9 mouse cellular contexts compared by ENCODE assay signal in the genomic region with DNA sequence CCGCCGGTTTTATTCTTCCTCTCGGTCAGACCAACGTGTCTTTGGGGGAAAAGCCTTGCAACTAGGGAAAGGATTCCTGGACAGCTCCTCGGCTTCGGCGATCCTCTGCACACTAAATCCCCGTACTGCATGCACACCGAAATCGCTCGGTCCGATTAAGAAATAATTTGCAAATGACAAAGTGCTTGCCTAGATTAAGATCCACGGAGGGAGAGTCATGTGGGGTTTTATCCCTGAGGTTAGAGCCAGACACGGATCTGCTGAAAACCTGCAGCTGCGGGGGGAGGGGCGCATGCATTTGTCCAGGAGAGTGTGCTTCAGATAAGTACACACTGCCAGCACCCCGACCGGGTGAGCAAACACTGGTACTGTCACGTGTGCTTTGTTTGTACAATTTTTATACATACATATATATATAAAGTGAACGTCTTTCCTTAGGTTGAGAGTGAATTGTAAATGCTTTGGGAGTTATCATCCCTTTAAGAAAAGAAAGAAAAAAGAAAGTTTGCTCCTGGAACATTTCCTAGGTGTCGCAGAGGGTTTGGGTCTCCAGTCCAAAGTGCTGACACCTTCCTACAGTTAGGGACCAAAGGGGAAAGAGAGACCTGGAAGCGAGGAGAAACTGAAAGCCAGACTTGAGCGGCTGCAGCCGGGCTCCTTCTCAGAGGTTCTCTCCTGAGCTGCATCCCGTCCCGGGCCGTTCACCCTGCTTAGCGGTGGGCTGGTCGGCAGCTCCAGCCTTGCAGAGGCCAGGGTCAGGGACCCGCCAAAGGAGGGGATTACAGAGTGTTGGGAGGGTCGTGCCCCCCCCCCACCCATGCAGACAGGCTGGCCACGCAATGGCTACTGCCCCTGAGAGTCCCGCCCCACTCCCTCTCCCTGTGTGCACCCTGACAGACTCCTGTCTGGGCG. TPM values are rescaled to one million over a fixed set of nuclear protein-coding genes. Genes with fewer than 3 reads are reported as not detected.
DNase-seq lines count a peak whose midpoint lies in the region; ATAC-seq and TF ChIP-seq lines count a peak whose summit lies in the region.
"Had no signal": no experiment of that assay in that cellular context is flagged by ENCODE, and none has a peak within 500 bp of the region (broad histone marks: within the 10 kb centered on the region; RNA-seq: fewer than 3 reads in every experiment).

No protein-coding gene starts in this region.

- no peak for TF ChIP-seq CTCF in midbrain, postnatal 0 days (IDR thresholded peaks at IDR 0.05)

- no peaks in the 10 kb centered on the region for H3K9me3 ChIP-seq in kidney, embryonic 14.5 days (ENCODE audit: control insufficient read depth, low read length)
- H3K9me3 ChIP-seq in embryonic facial prominence, embryonic 10.5 days: no peaks in the 10 kb centered on the region
- H3K9me3 ChIP-seq in intestine, embryonic 14.5 days (ENCODE audit: control insufficient read depth, low read length): no peaks in the 10 kb centered on the region
- no peaks in the 10 kb centered on the region for H3K9me3 ChIP-seq in midbrain, postnatal 0 days (ENCODE audit: low read length)

- peak overlapping the region; percentile 22 for H3K4me3 ChIP-seq in kidney, embryonic 14.5 days (ENCODE audit: low read length)
- H3K4me3 ChIP-seq in embryonic facial prominence, embryonic 10.5 days: peak overlapping the region; percentile 54
- H3K4me3 ChIP-seq in intestine, embryonic 14.5 days (ENCODE audit: low read depth, low read length): 0 out of 2 replicates have a peak overlapping the region, but pooled peaks have one; percentile 16
- peak overlapping the region; percentile 32 for H3K4me3 ChIP-seq in midbrain, postnatal 0 days (ENCODE audit: low read depth, low read length)

- under 1% methylated on average over 33 of the region's 34 CpGs for WGBS in kidney, embryonic 14.5 days
- WGBS in embryonic facial prominence, embryonic 10.5 days: under 1% methylated on average over 34 of the region's 34 CpGs
- WGBS in intestine, embryonic 14.5 days: 1% methylated on average over 34 of the region's 34 CpGs
- WGBS in midbrain, postnatal 0 days: under 1% methylated on average over 34 of the region's 34 CpGs

- no peak overlapping the region for H3K27ac ChIP-seq in kidney, embryonic 14.5 days (ENCODE audit: low read depth, low read length)
- peak overlapping the region; percentile 44; the same call in 1 of the 2 replicates for H3K27ac ChIP-seq in embryonic facial prominence, embryonic 10.5 days (replicated peaks)
- no peak overlapping the region for H3K27ac ChIP-seq in intestine, embryonic 14.5 days (ENCODE audit: low read depth)
- no peak overlapping the region for H3K27ac ChIP-seq in midbrain, postnatal 0 days (ENCODE audit: low read depth, low read length)

- no peak overlapping the region for H3K9ac ChIP-seq in kidney, embryonic 14.5 days (ENCODE audit: low read depth, low read length)
- H3K9ac ChIP-seq in intestine, embryonic 14.5 days (ENCODE audit: low read length): no peak overlapping the region
- H3K9ac ChIP-seq in midbrain, postnatal 0 days (replicated peaks; ENCODE audit: low read length, poor library complexity, severe bottlenecking): no peak overlapping the region; the same call in 1 of the 2 replicates

- no peak for ATAC-seq in kidney, embryonic 14.5 days (ENCODE audit: low FRiP score, low TSS enrichment)
- ATAC-seq in intestine, embryonic 14.5 days (replicated peaks; ENCODE audit: low FRiP score, low TSS enrichment, low read depth): no peak
- ATAC-seq in midbrain, postnatal 0 days (ENCODE audit: low FRiP score): no peak; the same call in 1 of the 2 replicates

- no peaks in the 10 kb centered on the region for H3K36me3 ChIP-seq in kidney, embryonic 14.5 days (ENCODE audit: control insufficient read depth, insufficient read depth, low read length)
- no peaks in the 10 kb centered on the region for H3K36me3 ChIP-seq in embryonic facial prominence, embryonic 10.5 days (replicated peaks)
- H3K36me3 ChIP-seq in intestine, embryonic 14.5 days (ENCODE audit: control insufficient read depth, insufficient read depth, low read length): no peaks in the 10 kb centered on the region
- H3K36me3 ChIP-seq in midbrain, postnatal 0 days (ENCODE audit: insufficient read depth, low read length): no peaks in the 10 kb centered on the region
- H3K36me3 ChIP-seq: G1E had no signal

- DNase-seq in kidney, adult 18-20 months: no peak
- DNase-seq in embryonic facial prominence, embryonic 10.5 days (ENCODE audit: low spot score): peak; percentile 73
- DNase-seq in intestine, embryonic 14.5 days (ENCODE audit: low spot score): peak; percentile 80
- DNase-seq in midbrain, postnatal 0 days (ENCODE audit: low spot score): no peak
- DNase-seq in urinary bladder, postnatal 4 days (ENCODE audit: low spot score in 2 of 2): no peak
- no peak for DNase-seq in adrenal gland, postnatal 4 days (ENCODE audit: low spot score in 2 of 2)
- no peak for DNase-seq in ovary, adult 18-20 months (ENCODE audit: low spot score)

- H3K4me1 ChIP-seq in kidney, embryonic 14.5 days (ENCODE audit: control insufficient read depth, insufficient read depth, low read length): 0 out of 2 replicates have a peak, but pooled peaks cover 7% of the 10 kb centered on the region
- peaks cover 49% of the 10 kb centered on the region for H3K4me1 ChIP-seq in embryonic facial prominence, embryonic 10.5 days
- H3K4me1 ChIP-seq in intestine, embryonic 14.5 days (replicated peaks; ENCODE audit: control insufficient read depth, insufficient read depth, low read length): peaks cover 17% of the 10 kb centered on the region
- no peaks in the 10 kb centered on the region for H3K4me1 ChIP-seq in midbrain, postnatal 0 days (ENCODE audit: insufficient read depth, low read length)

- peaks cover 100% of the 10 kb centered on the region for H3K27me3 ChIP-seq in kidney, embryonic 14.5 days (ENCODE audit: control insufficient read depth, insufficient read depth, low read length)
- peaks cover 100% of the 10 kb centered on the region for H3K27me3 ChIP-seq in embryonic facial prominence, embryonic 10.5 days (replicated peaks; ENCODE audit: low read depth, poor library complexity, severe bottlenecking)
- peaks cover 100% of the 10 kb centered on the region for H3K27me3 ChIP-seq in intestine, embryonic 14.5 days (replicated peaks; ENCODE audit: control insufficient read depth, insufficient read depth, low read length)
- H3K27me3 ChIP-seq in midbrain, postnatal 0 days (ENCODE audit: insufficient read depth, low read length): peaks cover 67% of the 10 kb centered on the region

- no peak overlapping the region for H3K4me2 ChIP-seq in kidney, embryonic 14.5 days (replicated peaks; ENCODE audit: low read depth, low read length)
- H3K4me2 ChIP-seq in intestine, embryonic 14.5 days (ENCODE audit: low read length): peak overlapping the region; percentile 34
- H3K4me2 ChIP-seq in midbrain, postnatal 0 days (ENCODE audit: low read depth, low read length, poor library complexity, severe bottlenecking): peak overlapping the region; percentile 46

RNA-seq across cellular contexts. Expression of a gene that starts 10.9 kb away (rescaled TPM):
- polyA plus RNA-seq in kidney, embryonic 14.5 days (2014; fragmentation: Nextera tagmentation; extraction: Ambion mirVana): not detected in 2 replicates
- polyA plus RNA-seq in embryonic facial prominence, embryonic 10.5 days (2016; fragmentation: Nextera tagmentation; extraction: Ambion mirVana): 1.0 and 1.1 TPM in 2 replicates
- polyA plus RNA-seq in intestine, embryonic 14.5 days (2014; fragmentation: Nextera tagmentation; extraction: Ambion mirVana): 0.05 TPM in 1 of 2 replicates, not detected in the other
- total RNA-seq in midbrain, postnatal 0 days (2014; rRNA removed): 16.8 and 17.7 TPM in 2 replicates
- polyA plus RNA-seq in midbrain, postnatal 0 days (2015; fragmentation: Nextera tagmentation; extraction: Ambion mirVana): 1.6 and 2.6 TPM in 2 replicates
- under 1 TPM; 0.06 to 0.25 TPM for total RNA-seq in adrenal gland, postnatal 4 days (2021)
- polyA plus RNA-seq: G1E had no signal

Comparison
In these comparisons a context has a peak if more than half of its experiments do, and no peak if none do; other contexts are left out.
1. DNase-seq: peak in embryonic facial prominence, embryonic 10.5 days (single experiment) and intestine, embryonic 14.5 days (single experiment); none in kidney, adult 18-20 months (single experiment), midbrain, postnatal 0 days (single experiment), urinary bladder, postnatal 4 days (0 of 2), adrenal gland, postnatal 4 days (0 of 2) and ovary, adult 18-20 months (single experiment).
2. Peak in every context shown above with its lines, with median percentiles within 50 percentile points of each other: H3K4me3 ChIP-seq.